Comparison of ENCODE assay signal across 9 mouse cellular contexts in genomic region chr9:23580155-23580554, GRCm38 (mm10).
DNase-seq lines count a peak whose midpoint lies in the region; ATAC-seq and TF ChIP-seq lines count a peak whose summit lies in the region.
"Had no signal": no experiment of that assay in that cellular context is flagged by ENCODE, and none has a peak within 500 bp of the region (broad histone marks: within the 10 kb centered on the region; RNA-seq: fewer than 3 reads in every experiment).

No protein-coding gene starts in this region.

- no peak overlapping the region for H3K9ac ChIP-seq in lung, embryonic 15.5 days
- H3K9ac ChIP-seq: neural tube, embryonic 13.5 days had no signal

- H3K9me3 ChIP-seq in lung, embryonic 15.5 days = no peaks in the 10 kb centered on the region
- H3K9me3 ChIP-seq: neural tube, embryonic 13.5 days had no signal

- no peaks in the 10 kb centered on the region for H3K27me3 ChIP-seq in lung, embryonic 15.5 days
- H3K27me3 ChIP-seq: neural tube, embryonic 13.5 days had no signal

- no peak for TF ChIP-seq POLR2A in lung, adult 2 months (IDR thresholded peaks at IDR 0.05; ENCODE audit: borderline replicate concordance, extremely low read depth, low read depth, low read length)

- peak; percentile 68; the same call in 1 of the 2 replicates for ATAC-seq in lung, embryonic 15.5 days (ENCODE audit: borderline replicate concordance, extremely low read depth, low FRiP score, low TSS enrichment)

- TF ChIP-seq CTCF in lung, adult 2 months (IDR thresholded peaks at IDR 0.05; ENCODE audit: insufficient read depth, low read length) = no peak

- no peak overlapping the region for H3K4me2 ChIP-seq in lung, embryonic 15.5 days
- H3K4me2 ChIP-seq: neural tube, embryonic 13.5 days had no signal

- DNase-seq in gastrocnemius, adult 18-20 months (ENCODE audit: low spot score) = peak; percentile 2
- DNase-seq in gastrocnemius, postnatal 36 days = no peak
- DNase-seq in lung, adult 2 months = no peak
- DNase-seq in cerebellum, adult 9-10 months = peak; percentile 41
- peak; percentile 26 to 40 for DNase-seq in layer of hippocampus, postnatal 14 days (ENCODE audit: low spot score in 2 of 2)
- DNase-seq in liver = no peak
- DNase-seq in spleen, postnatal 4 days (ENCODE audit: low spot score in 2 of 2) = no peak

- WGBS in lung, embryonic 15.5 days = 35% methylated on average over 6 of the region's 6 CpGs
- WGBS in lung, adult 2 months = 44% methylated on average over 6 of the region's 6 CpGs

- intact Hi-C loops in gastrocnemius, postnatal 36 days (cut with DNase I) = no loop called here

- no peaks in the 10 kb centered on the region for H3K36me3 ChIP-seq in lung, embryonic 15.5 days
- H3K36me3 ChIP-seq: neural tube, embryonic 13.5 days had no signal

- peaks cover 10% of the 10 kb centered on the region for H3K4me1 ChIP-seq in lung, embryonic 15.5 days
- H3K4me1 ChIP-seq in lung, adult 2 months (ENCODE audit: control insufficient read depth, insufficient read depth, low read length) = no peaks in the 10 kb centered on the region; the same call in 1 of the 2 replicates

- H3K27ac ChIP-seq in lung, embryonic 15.5 days = 0 out of 2 replicates have a peak overlapping the region, but pooled peaks have one; percentile 45
- H3K27ac ChIP-seq: neural tube, embryonic 13.5 days had no signal

- H3K4me3 ChIP-seq in lung, embryonic 15.5 days = no peak overlapping the region
- H3K4me3 ChIP-seq in lung, adult 2 months (replicated peaks; ENCODE audit: extremely low read depth, low read depth, low read length) = no peak overlapping the region
- H3K4me3 ChIP-seq: neural tube, embryonic 13.5 days had no signal

Comparison
In these comparisons a context has a peak if more than half of its experiments do, and no peak if none do; other contexts are left out.
1. DNase-seq: peak in gastrocnemius, adult 18-20 months (single experiment), cerebellum, adult 9-10 months (single experiment) and layer of hippocampus, postnatal 14 days (2 of 2); none in gastrocnemius, postnatal 36 days (0 of 2), lung, adult 2 months (single experiment), liver (single experiment) and spleen, postnatal 4 days (0 of 2).